Mouse (Mus musculus): ENCODE measurements around the gene Arhgap35. TPM values are rescaled to one million over a fixed set of nuclear protein-coding genes. Genes with fewer than 3 reads are reported as not detected.

Arhgap35 gene
- polyA plus RNA-seq, 1 experiment from 2014 or later, result 3.8 TPM

GRCm38 (mm10) chr7:16453118-16453711 is 161.6 kb downstream of the Arhgap35 start:
- Histone ChIP-seq H3K4me1 (replicated peaks; ENCODE audit: control insufficient read depth, insufficient read depth) (0 out of 2 replicates have a peak, but pooled peaks cover 2% of the 10 kb centered on the region), H3K9ac (ENCODE audit: low read length) (peak overlapping the region; percentile 71), H3K4me3 (ENCODE audit: low read depth, low read length) (peak overlapping the region; percentile 81), H3K36me3 (ENCODE audit: control insufficient read depth, insufficient read depth, low read length) (no peaks in the 10 kb centered on the region), H3K27me3 (ENCODE audit: control insufficient read depth, insufficient read depth, low read length) (no peaks in the 10 kb centered on the region), H3K27ac (replicated peaks) (peak overlapping the region; percentile 53), H3K4me2 (replicated peaks; ENCODE audit: low read depth) (peak overlapping the region; percentile 97), H3K9me3 (ENCODE audit: control insufficient read depth, low read length) (no peaks in the 10 kb centered on the region)
- ATAC-seq (ENCODE audit: low FRiP score, low TSS enrichment) (peak; percentile 43), DNase-seq (ENCODE audit: low spot score) (peak; percentile 38)
- WGBS, result under 1% methylated on average over 23 of the region's 23 CpGs
- TF ChIP-seq CTCF (IDR thresholded peaks at IDR 0.05; ENCODE audit: low read depth), result no peak
- TF ChIP-seq EP300 (optimal IDR thresholded peaks at IDR 0.05), result no peak

GRCm38 (mm10) chr7:16452587-16453073 is 162.2 kb downstream of the Arhgap35 start, which contains the start of gene Tmem160:
Gene Tmem160, plus strand, starts transcription at chr7:16452779.
- DNase-seq (ENCODE audit: low spot score) (peak; percentile 88), ATAC-seq (ENCODE audit: low FRiP score, low TSS enrichment) (peak; percentile 99)
- no peaks in the 10 kb centered on the region for H3K27me3 ChIP-seq (ENCODE audit: control insufficient read depth, insufficient read depth, low read length)
- no peak for TF ChIP-seq CTCF (IDR thresholded peaks at IDR 0.05; ENCODE audit: low read depth)
- H3K9ac ChIP-seq (ENCODE audit: low read length), result peak within 1 kb of the TSS; percentile 71
- H3K4me2 ChIP-seq (replicated peaks; ENCODE audit: low read depth), result peak within 1 kb of the TSS; percentile 97
- 1% methylated on average over 30 of the region's 30 CpGs for WGBS
- H3K27ac ChIP-seq (replicated peaks), result peak within 1 kb of the TSS; percentile 53
- H3K36me3 ChIP-seq (ENCODE audit: control insufficient read depth, insufficient read depth, low read length), result no peaks in the 10 kb centered on the region
- peak within 1 kb of the TSS; percentile 81 for H3K4me3 ChIP-seq (ENCODE audit: low read depth, low read length)
- H3K4me1 ChIP-seq (replicated peaks; ENCODE audit: control insufficient read depth, insufficient read depth), result 0 out of 2 replicates have a peak, but pooled peaks cover 2% of the 10 kb centered on the region
- H3K9me3 ChIP-seq (ENCODE audit: control insufficient read depth, low read length), result no peaks in the 10 kb centered on the region

GRCm38 (mm10) chr7:16451656-16452055 is 163.1 kb downstream of the Arhgap35 start:
- Histone ChIP-seq H3K9me3 (ENCODE audit: control insufficient read depth, low read length) (no peaks in the 10 kb centered on the region), H3K27me3 (ENCODE audit: control insufficient read depth, insufficient read depth, low read length) (no peaks in the 10 kb centered on the region), H3K9ac (ENCODE audit: low read length) (no peak overlapping the region), H3K36me3 (ENCODE audit: control insufficient read depth, insufficient read depth, low read length) (no peaks in the 10 kb centered on the region), H3K4me1 (replicated peaks; ENCODE audit: control insufficient read depth, insufficient read depth) (0 out of 2 replicates have a peak, but pooled peaks cover 2% of the 10 kb centered on the region), H3K27ac (replicated peaks) (no peak overlapping the region), H3K4me2 (replicated peaks; ENCODE audit: low read depth) (no peak overlapping the region), H3K4me3 (ENCODE audit: low read depth, low read length) (no peak overlapping the region)
- WGBS, result 76% methylated on average over 6 of the region's 6 CpGs
- ATAC-seq (ENCODE audit: low FRiP score, low TSS enrichment) (no peak), DNase-seq (ENCODE audit: low spot score) (no peak)
- TF ChIP-seq EP300 (optimal IDR thresholded peaks at IDR 0.05) (no peak), CTCF (IDR thresholded peaks at IDR 0.05; ENCODE audit: low read depth) (no peak)

Other genes with a start within 250 kb of the Arhgap35 start
- 119 and 123 TPM in 2 replicates for gene Sae1, start 227.2 kb downstream of the Arhgap35 start, polyA plus RNA-seq (2015; fragmentation: Nextera tagmentation; extraction: Ambion mirVana)
- gene Zc3h4, start 214.1 kb downstream of the Arhgap35 start, polyA plus RNA-seq (2015; fragmentation: Nextera tagmentation; extraction: Ambion mirVana), result 5.9 and 6.2 TPM in 2 replicates
- 71.5 and 75.0 TPM in 2 replicates for gene Tmem160, start 162.2 kb downstream of the Arhgap35 start, polyA plus RNA-seq (2015; fragmentation: Nextera tagmentation; extraction: Ambion mirVana)
- 0.10 and 0.18 TPM in 2 replicates for gene Npas1, start 137.3 kb downstream of the Arhgap35 start, polyA plus RNA-seq (2015; fragmentation: Nextera tagmentation; extraction: Ambion mirVana)
- gene Ceacam15, start 60.7 kb upstream of the Arhgap35 start, polyA plus RNA-seq (2015; fragmentation: Nextera tagmentation; extraction: Ambion mirVana), result not detected in 2 replicates
- not detected in 2 replicates for gene Ceacam9, start 106.9 kb upstream of the Arhgap35 start, polyA plus RNA-seq (2015; fragmentation: Nextera tagmentation; extraction: Ambion mirVana)
- gene Ap2s1, start 123.4 kb upstream of the Arhgap35 start, polyA plus RNA-seq (2015; fragmentation: Nextera tagmentation; extraction: Ambion mirVana), result 225 and 229 TPM in 2 replicates
- 48.6 and 53.5 TPM in 2 replicates for gene Slc1a5, start 166.3 kb upstream of the Arhgap35 start, polyA plus RNA-seq (2015; fragmentation: Nextera tagmentation; extraction: Ambion mirVana)
- gene Strn4, start 200.9 kb upstream of the Arhgap35 start, polyA plus RNA-seq (2015; fragmentation: Nextera tagmentation; extraction: Ambion mirVana), result 45.1 and 45.2 TPM in 2 replicates
- gene Fkrp, start 201.7 kb upstream of the Arhgap35 start, polyA plus RNA-seq (2015; fragmentation: Nextera tagmentation; extraction: Ambion mirVana), result 14.2 and 14.5 TPM in 2 replicates
- gene Prkd2, start 227.9 kb upstream of the Arhgap35 start, polyA plus RNA-seq (2015; fragmentation: Nextera tagmentation; extraction: Ambion mirVana), result 7.5 and 8.8 TPM in 2 replicates

All from stomach, postnatal 0 days (tissue).